Mouse (Mus musculus) R1 (cell line): ENCODE data around the gene Ryr2.
"Not testable (repeated sequence)": the region's sequence is repeated elsewhere in the genome, so short reads cannot be mapped to it uniquely, and the experiment has no call there.

Experiments used
- DNase-seq: peaks from one replicate; pipeline ENCODE4 v3.0.0-alpha.2; 2018; ENCODE audit warnings: low read depth, low spot score

Gene Ryr2

DNA sequence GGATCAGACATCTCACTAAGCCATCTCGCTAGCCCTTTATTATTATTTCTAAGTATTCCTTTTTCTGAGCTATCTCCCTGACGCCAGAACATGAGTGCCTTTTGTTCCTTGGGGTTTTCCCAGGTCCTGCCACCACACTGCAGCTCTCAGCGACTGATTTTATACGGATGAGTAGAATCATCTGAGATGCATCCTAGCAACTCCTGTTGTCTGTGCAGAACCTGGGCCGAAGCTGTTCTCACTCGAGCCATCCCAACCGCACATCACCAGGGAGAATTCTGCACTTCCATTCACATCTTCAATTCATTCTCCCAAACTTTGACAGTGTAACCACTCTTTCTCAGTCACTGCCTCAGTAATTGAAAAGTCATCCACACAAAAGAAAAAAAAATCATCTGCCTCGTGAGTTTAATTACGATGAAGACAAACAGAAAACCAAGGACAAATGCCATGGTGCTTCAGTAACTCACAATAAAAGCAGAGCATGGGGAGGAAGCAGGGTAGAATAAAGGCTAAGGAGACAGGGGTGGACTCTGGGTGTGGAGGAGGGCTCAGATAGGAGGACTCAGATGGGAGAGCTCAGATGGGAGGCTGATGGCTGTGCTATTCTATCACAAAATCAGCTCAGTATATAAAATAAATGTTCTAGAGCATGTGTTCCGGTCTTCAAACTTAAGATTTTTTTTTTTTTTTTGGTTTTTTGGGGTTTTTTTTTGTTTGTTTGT is 226.1 kb downstream of the Ryr2 start:
- DNase-seq, result no peak

DNA sequence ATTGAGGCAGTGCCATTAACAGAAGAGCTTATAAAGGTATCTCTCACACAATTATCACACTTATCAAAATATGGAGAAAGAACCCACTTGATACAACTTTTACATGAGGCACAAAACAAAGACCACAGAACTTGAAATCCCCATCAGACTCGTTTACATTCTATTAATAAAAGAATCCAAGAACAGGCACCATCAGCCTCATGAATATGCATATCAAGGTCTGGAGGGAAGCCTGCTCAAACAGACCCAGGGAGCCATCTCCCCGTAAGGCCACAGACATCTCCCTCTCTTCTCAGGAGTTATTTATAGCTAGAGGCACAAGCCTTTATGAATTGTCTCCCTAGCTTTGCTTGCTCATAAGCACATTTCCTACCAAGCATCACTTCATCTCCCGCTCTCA is 227.7 kb downstream of the Ryr2 start:
- DNase-seq, result no peak

DNA sequence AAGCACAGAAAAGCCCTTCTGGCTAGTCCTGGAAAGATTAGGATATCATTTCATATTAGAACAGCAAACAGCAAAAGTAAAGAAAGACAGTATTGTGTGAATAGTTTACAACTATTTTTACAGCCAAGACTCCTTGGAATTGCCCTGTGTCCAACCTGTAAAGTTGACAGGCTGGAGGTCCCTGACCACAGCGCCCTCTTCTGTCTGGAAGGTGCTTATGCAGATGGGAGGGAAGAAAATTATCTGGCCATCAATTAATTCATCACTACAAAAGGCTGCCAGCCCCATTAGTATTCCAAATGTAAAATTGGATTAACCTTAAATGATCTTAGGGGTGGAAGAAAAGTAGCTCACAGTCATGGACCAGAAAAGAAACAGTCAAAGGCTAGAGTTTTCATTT is 231.9 kb downstream of the Ryr2 start:
- DNase-seq, result peak; percentile 56

DNA sequence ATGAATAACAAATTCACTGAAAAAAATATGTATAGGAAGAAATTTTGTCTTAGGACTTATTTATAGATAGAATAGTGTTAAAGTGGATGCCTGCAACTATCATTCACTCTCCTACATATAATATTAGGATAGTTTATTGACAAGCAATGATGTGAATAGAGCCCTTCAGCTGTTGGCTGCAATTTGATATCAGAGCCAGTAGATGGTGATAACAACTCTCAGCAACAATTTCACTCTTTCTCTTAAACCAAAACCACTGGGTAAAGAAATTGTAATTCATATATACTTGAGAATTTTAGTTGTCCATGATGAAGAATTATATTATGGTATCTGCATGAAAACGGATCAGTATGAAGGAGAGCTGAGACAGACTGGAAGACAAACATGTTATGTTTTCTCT is 236.8 kb downstream of the Ryr2 start:
- no peak for DNase-seq

DNA sequence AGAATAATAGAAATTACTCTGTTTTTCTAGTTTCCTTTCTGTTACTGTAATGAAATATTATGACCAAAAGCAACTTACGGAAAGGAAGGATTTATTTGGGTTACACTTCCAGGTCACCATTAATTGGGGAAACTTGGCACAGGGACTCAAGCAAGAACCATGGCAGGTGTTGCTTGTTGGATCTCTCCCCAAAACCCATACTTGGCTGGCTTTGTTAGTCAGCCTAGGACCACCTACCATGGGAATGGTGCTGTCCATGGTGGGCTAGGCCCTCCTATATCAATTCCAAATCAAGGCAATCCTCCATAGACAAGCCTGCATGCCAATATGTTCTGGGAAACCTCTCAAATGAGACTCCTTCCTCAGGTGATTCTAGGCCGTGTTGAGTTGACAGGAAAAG is 237.3 kb downstream of the Ryr2 start:
- no peak for DNase-seq

DNA sequence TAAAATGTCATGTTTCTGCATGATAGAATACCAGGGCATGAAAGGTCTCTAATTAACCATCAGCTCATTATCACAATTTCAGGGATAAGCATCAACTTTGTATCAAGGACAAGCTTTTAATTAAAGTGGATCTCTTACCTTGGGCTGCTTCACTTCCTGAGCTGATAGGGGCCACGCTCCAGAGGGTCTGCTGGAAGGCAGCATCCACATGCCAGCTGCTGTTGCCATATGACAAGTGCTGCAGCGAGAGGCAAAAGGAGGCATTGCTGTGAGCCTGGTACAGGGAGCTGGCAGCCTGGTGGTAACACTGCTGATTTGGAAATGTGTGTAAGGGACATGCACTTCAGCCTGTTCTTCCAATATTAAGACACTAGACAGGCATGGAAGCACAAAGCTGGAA is 237.8 kb downstream of the Ryr2 start:
- DNase-seq, result no peak

DNA sequence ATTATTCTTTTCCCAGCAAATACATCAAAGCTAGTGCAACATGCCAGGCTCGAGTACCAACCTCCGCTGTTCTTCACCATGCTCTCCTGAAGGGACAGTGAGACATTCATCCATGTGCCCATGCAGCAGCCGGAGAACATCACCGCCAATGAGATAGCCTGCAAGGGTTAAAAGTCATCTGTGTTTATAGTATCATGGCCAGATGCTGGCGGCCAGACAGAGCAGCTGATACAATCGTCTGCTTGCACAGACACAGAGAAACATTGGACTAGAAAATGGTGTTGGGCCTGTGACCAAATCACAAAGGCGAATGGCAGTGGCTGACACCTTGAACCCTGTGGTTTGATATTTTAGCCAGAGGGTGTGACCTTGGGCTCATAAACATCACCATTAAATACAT is 238.7 kb downstream of the Ryr2 start:
- DNase-seq, result no peak

DNA sequence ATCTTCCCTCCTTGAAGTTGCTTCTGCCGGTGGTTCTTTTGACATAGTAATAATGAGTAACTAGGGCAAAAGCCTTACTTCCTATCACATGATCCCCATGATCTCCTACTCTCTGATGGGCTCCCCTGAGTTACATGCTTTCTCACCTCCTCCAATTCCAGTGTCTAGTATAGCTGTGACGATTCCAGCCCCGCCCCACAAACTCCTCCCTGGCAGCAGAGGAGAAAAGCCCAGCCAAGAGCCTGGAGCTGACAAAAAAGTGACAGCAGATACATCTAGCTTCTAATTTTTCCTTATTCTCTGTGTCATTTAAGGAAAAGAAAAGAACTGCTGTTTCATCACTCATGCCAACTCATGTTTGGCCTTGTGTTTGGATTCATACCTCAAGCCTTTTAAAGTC is 241.5 kb downstream of the Ryr2 start:
- DNase-seq, result peak; percentile 84

DNA sequence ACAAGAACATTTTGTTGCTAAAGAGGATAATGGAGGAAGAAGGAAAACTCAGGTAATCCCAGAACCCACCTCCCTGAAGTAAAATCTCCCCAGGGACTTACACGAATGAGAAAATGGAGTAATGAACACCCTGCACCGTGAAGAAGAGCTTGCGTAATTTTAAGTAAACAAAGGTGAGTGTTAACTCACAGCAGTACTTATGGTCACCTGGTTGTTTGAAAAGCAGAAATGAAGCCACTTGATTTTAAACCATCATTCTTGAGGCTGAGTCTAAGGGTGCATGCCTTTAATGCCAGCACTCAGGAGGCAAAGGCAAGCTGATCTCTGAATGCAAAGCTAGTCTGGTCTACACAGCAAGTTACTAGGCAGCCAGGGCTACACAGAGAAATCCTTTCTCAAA is 255.1 kb downstream of the Ryr2 start:
- DNase-seq, result no peak

DNA sequence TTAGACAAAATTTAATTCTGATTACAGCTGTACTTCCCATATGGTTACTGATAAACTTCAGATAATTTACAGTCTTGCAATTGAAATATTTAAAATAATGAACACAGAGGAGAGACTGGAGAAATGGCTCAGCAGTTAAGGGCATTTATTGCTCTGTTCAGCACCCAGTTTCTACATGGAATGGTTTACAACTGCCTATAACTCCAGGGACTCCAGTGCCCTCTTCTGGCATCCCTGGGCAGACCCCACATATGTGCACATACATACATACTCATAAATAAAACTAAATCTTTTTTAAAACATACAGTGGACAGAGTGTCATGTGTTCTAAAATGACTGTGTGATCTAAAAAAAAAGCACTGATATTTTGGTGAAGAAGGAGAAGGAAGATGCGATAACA is 262.9 kb downstream of the Ryr2 start:
- DNase-seq, result no peak

DNA sequence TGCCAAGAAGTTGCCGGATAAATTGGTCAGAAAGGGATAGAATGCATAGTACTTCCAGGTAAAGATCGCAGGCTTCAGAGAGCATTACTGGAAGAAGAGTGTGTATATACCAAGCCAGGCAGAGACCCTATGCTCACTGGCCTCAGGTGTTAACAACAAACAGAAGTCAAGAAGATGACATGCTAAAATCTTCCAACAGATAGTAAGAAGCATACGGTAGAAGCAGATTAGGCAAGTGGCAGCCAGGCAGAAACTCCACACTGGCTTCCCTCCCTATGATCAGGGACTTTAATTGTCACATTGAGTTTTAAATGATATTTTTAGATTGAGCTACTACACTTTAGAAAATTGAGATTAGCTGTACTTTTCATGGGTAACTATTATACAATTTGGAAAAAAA is 268.9 kb downstream of the Ryr2 start:
- no peak for DNase-seq

DNA sequence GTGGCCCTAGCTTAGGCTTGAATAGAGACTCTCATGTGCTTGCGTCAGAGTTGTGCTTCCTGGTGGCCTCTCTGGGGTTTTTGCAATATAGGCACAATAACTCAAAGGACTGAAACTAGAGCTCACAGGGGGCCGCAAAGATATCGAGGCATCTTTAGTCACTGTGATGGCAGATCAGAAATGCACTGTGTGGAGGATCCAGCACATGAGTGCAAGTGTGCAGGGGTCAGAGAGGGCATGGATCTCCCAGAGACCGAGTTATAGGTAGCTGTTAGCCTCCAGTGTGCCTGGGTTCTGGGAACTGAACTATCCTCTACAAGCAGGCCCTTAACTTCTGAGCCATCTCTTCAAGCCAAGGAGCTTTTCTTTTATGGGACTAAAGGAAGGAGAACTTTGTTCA is 269.6 kb downstream of the Ryr2 start:
- DNase-seq, result no peak

DNA sequence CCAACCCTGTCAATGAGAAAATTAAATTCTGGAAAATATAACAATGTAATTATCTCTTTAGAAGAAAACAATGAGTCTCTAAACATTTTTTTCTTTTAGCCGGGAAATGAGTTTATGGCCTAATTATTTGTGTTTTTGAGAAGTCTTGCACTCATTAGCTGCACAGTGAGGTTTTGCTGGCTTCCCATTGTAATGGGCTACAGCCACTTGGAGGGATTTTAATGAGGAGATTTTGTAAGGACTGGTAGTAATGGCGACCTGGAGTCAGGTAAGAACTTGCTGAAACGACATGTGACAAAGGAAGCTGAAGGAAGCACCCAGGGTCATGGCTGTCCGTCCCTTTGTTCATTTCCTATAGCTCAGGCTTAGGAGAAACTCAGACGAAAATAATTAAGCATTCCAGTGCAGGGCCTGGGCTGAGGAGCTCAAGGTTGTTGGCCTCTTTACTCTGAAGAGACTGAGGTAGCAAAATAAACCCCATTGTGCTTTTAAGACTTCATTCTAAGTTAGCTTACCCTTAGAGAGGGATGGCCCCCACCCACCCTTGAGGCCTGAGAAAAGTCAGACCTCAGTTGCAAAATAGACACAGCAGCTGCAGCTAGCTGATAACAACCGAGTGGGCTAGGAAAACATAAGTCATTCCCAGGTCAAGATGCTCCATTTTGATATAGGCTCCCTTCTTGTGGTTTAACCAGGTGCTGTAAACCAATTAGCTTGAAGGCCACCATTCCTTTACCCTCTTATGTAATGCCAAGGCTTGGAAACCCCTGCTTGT is 270.3 kb downstream of the Ryr2 start:
- peak; percentile 7 for DNase-seq

DNA sequence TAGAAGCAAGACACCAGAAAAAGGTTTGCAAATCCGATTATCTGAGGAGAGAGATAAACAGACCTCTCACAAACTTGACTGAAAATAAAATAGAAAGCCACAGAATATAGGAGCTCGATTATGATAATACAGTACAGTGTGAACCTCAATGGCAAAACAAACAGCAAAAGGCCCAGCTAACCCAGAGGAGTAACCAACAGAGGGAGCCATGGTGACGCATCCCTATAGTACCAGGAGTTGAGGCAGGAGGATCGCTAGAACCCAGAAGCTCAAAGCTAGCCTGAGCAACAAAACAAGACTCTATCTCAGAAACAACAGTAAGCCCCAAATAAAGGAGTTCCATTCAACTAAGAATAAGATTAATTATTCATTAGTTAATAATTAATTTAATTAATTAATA is 275.5 kb downstream of the Ryr2 start:
- peak; percentile 43 for DNase-seq

DNA sequence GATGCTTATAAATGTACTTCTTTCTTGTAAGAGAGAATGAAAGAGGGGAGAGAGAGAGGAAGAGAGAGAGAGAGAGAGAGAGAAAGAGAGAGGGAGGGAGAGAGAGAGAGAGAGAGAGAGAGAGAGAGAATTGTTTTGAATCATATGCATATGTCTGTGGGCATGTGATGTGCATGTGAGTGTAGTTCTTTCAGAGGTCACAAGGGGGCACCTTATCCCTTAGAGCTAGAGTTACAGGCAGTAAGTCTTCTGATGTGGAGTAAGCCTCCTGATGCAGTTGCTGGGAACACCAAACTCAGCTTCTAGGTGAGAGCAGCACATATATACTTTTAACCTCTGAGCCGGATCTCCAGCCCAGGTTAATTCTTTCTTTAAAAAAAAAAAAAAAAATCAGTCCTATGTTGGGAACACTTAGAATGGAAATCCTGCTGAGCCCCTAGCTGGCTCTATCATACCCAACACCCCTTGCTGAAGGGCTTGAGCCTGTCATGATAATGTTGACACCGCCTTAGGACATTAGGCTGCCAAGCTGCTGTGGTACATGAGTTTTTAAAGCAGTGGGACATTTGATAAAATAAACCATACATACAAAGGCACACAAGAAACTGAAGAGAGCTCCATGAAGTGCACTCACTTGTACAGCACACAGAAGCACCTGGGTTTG is 281.1 kb downstream of the Ryr2 start:
- DNase-seq, result peak; percentile 71

DNA sequence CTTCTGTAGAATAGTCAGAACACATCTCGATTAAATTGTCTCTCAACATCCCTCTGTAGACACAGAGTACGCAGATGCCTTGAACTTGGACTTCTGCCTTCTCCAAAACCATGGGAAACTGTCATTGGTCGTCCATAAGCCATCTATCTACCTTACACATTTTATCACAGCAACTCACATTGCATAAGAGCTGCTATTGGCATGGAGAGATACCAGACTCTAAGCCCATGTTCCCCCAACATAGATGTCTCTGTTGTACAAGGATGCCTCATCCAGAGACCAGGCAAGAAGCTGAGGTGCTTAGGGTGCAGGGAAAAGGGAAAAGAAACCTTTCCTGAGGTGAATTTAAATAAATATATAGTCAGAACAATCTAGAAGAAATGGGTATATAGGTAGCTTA is 288.0 kb downstream of the Ryr2 start:
- DNase-seq, result no peak

DNA sequence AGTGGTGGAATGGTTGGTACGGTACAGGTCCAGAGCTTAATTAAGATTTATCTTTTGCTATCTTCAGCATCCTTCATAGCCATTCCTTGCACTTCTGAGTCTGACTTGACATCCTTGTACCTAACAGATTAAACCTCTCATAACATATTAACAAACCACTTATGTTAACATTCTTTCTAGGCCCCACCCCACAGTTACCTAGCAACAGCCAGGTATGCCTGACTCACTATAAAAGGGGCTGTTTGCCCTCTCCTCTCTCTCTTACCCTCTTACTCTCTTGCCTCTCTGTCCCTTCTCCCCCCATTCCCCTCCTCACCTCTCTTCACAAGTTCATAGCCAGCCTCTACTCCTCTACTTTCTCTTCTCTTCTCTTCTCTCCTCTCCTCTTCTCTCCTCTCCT is 297.4 kb downstream of the Ryr2 start:
- DNase-seq, result not testable (repeated sequence)

DNA sequence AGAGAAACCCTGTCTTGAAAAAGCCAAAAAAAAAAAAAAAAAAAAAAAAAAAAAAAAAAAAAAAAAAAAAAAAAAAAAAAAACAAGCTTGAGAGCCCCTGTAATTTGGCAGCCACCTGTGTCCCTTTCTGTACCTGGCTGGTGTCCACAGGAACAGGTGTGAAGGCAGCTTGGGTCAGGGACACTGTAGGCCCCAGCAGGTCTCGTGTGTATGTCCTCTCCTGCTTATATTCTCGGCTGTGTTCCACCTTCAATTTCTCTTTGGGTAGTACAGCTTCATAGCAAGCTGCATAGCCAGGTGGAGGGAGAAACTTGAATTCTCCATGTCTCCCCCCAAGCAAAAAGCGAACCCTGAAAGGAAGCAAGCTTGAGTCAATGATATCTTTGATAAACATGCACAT is 314.2 kb downstream of the Ryr2 start:
- DNase-seq, result no peak

DNA sequence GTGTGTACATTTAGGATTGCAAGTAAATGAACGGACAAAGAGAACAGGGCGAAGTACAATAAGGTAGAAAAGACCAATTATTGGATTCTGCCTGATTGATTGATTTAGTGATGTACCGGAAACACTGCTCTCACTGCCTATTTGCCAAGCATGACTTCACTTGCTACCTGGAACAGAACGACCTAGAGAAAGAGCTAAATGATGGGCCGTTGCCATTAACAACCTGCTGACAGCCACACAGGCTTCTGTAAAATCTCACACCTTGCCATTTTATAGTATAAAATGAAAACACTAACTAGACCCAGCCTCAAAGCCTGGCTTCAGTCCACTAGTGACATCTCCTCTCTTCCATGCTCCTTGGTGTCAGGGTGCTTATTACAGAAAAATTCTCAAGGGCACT is 316.2 kb downstream of the Ryr2 start:
- no peak for DNase-seq

DNA sequence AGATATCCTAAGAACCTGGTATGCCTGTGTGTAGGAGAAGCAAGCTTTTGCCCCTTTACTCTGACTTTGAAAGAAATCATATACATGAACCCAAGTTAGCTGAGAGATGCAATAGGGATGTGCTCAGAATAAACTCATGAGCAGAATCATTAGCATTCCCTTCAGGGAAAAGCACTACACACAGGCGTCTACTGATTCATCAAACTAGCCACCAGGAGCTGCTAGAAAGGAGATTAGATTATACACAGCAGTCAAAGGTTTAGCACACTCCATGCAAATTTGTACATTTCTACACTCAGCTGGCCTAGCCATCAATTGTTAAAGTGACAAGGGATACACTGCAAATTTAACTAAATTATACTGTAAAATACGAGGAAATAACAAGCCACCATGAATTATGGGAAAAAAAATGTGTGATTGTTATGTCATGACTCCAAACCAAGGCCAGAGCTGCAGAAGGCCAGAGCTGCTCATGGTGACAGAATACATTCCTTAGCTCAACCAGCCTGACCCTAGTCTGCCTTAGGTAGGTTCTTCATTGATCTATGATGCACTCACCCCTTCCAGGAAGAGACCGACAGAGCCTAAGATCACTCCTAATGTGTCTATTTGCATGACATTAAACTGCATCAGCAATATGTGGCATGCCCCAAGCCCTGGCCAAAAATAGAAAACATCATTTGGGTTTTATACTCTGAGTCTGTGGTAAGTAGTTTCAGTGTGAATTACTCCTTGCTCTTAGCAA is 324.2 kb downstream of the Ryr2 start:
- DNase-seq, result no peak

DNA sequence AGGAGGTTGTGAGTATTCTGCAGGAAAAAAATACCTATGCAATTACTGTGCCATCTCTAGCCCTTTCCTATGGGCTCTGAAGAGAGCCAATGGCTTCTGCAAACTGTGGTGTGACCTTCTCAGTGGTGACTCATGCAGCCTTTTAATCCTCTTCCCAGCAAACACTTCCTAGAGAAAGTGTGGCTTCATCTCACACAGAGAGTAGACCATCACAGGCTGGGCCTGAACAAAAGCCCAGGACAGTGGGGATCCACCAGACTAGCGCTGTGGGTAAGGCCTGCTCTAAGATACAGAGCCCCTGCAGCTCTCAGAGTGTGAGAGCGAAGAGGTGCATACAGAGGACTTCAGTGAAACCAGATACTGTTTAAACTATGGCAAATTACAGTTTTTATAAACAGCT is 325.7 kb downstream of the Ryr2 start:
- DNase-seq, result no peak

DNA sequence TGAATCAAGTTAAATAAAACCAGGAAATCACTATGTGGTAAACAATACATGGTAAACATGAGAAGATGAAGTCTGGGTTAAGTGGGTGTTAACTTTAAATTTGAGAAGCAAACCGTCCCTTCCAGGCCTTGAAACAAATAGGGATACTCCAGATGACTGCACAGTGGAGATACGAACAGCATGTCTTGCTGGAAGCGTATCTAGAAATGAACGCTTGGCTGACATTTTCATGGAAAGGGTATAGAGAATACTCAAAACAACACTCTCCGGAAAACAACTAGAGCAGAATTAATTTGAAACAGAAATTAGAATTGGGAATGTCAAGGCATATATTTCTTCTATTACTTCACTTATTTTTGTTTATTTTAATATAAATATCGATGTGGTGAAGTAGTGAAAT is 329.0 kb downstream of the Ryr2 start:
- no peak for DNase-seq
